Mouse (Mus musculus): ENCODE results near the gene Aox3.

- TF ChIP-seq POLR2A (IDR thresholded peaks at IDR 0.05; ENCODE audit: borderline replicate concordance, low read depth, low read length) (no peak), CTCF (IDR thresholded peaks at IDR 0.05; ENCODE audit: low read depth, low read length) (no peak)
Measured at GRCm38 (mm10) chr1:58195541-58195940, 82.6 kb downstream of the Aox3 start.

Data from bone marrow macrophage, adult 2 months (primary cell).